Comparison of ENCODE assay signal across 8 mouse cellular contexts in the genomic region with DNA sequence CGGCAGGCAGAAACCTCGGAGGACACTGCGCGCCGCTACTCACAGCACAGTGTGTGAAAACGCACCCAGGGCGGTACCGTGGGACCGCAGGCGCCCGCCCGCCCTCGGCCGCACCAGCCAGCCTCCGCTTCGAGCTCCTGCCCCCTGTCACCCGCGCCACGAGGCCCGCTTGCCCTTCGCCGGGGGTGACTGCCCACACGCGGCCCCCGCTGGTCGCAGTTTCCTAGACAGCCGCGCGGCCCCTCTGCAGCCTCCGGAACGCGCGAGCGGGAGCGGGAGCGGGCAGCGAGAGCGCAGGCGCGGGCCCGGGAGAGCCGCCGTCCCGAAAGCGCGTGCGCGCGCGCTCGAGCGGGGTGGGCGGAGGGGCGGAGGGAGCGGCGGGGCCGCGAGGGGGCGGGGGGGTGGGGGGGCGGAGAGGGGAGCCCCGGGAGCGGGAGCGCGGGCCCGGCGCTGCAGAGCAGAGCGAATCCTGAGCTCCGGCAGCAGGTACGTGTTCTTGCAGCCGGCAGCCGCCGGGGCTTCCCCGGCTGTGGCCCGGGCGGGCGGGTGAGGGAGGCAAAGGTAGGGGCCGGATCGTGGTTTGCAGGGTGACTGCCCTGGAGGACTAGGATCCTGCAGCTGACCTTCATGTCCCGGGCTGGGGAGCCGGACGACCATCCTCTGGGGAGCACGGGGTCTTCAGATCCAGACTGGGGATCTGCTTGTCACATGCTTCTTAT. TPM values are rescaled to one million over a fixed set of nuclear protein-coding genes. Genes with fewer than 3 reads are reported as not detected.
DNase-seq lines count a peak whose midpoint lies in the region; ATAC-seq lines count a peak whose summit lies in the region.

A gene (minus strand): TSS at position 330 of the 719 bp plus-strand sequence.
A gene (plus strand): TSS at position 399 of the 719 bp plus-strand sequence.

- 0 out of 2 replicates have a peak, but pooled peaks cover 2% of the 10 kb centered on the region for H3K27me3 ChIP-seq in hindbrain, embryonic 15.5 days

- H3K36me3 ChIP-seq in hindbrain, embryonic 15.5 days, result no peaks in the 10 kb centered on the region

- peak within 1 kb of the TSS; percentile 84 for H3K4me2 ChIP-seq in hindbrain, embryonic 15.5 days

- H3K9me3 ChIP-seq in hindbrain, embryonic 15.5 days, result no peaks in the 10 kb centered on the region

- H3K4me3 ChIP-seq in hindbrain, embryonic 15.5 days, result peak within 1 kb of the TSS; percentile 87

- H3K4me1 ChIP-seq in hindbrain, embryonic 15.5 days (replicated peaks), result peaks cover 25% of the 10 kb centered on the region

- H3K27ac ChIP-seq in hindbrain, embryonic 15.5 days (replicated peaks), result peak within 1 kb of the TSS; percentile 90

- H3K9ac ChIP-seq in hindbrain, embryonic 15.5 days, result peak within 1 kb of the TSS; percentile 85

- peak; percentile 93 for ATAC-seq in hindbrain, embryonic 15.5 days (ENCODE audit: low FRiP score, low read depth)
- ATAC-seq in megakaryocyte, adult 5-6 weeks (ENCODE audit: poor library complexity, severe bottlenecking), result peak; percentile 59

- DNase-seq in Muller cell, postnatal 12 days (ENCODE audit: inconsistent ontology term), result peak; percentile 89
- DNase-seq in cerebellum, adult 9-11 months, result peak; percentile 90
- peak; percentile 75 to 83 for DNase-seq in frontal cortex, postnatal 36 days (ENCODE audit: low spot score in 2 of 2)
- DNase-seq in left cerebral cortex, adult 8-10 months (ENCODE audit: low spot score in 2 of 2), result peak; percentile 58 to 70
- DNase-seq in right cerebral cortex, postnatal 10 days (ENCODE audit: low spot score in 2 of 2), result peak; percentile 86 to 89
- peak; percentile 70 for DNase-seq in urinary bladder, postnatal 14 days (ENCODE audit: low spot score)

- WGBS in hindbrain, embryonic 15.5 days, result under 1% methylated on average over 80 of the region's 82 CpGs

RNA-seq across cellular contexts. Expression of the first gene that starts in this region (rescaled TPM):
- polyA plus RNA-seq in hindbrain, embryonic 15.5 days (2015; fragmentation: Nextera tagmentation; extraction: Ambion mirVana), result 1.2 and 1.7 TPM in 2 replicates
- total RNA-seq in left cerebral cortex, adult 8-10 months (2022), result 1 to 10 TPM in 2 of 4 experiments, under 1 TPM in 2; 0.81 to 1.3 (median 0.98) TPM
- 2.9 and 6.5 TPM in 2 replicates for total RNA-seq in megakaryocyte, adult 5-6 weeks (2015)
- total RNA-seq in megakaryocyte, adult 5-6 weeks (2017), result 2.1 TPM in 2 replicates

RNA-seq across cellular contexts. Expression of the second gene that starts in this region (rescaled TPM):
- polyA plus RNA-seq in hindbrain, embryonic 15.5 days (2015; fragmentation: Nextera tagmentation; extraction: Ambion mirVana), result 4.5 and 5.3 TPM in 2 replicates
- total RNA-seq in left cerebral cortex, adult 8-10 months (2022), result 1 to 10 TPM; 7.8 to 9.9 (median 8.6) TPM
- total RNA-seq in megakaryocyte, adult 5-6 weeks (2015), result not detected in 2 replicates
- total RNA-seq in megakaryocyte, adult 5-6 weeks (2017), result not detected in 2 replicates

Comparison
In these comparisons a context has a peak if more than half of its experiments do, and no peak if none do; other contexts are left out.
1. Peak in every context shown above with its lines: DNase-seq, ATAC-seq, H3K4me3 ChIP-seq and H3K27ac ChIP-seq.
2. RNA of the second gene that starts in this region (total RNA-seq): 7.8 to 9.9 TPM in left cerebral cortex, adult 8-10 months; not detected in megakaryocyte, adult 5-6 weeks; every median in the first group is over 4 times any median in the second.